Mouse (Mus musculus) C2C12 (cell line): ENCODE measurements around the gene Vac14.

Experiments
- CTCF ChIP-seq: IDR thresholded peaks from one replicate; pipeline ENCODE4 v1.5.1; 2011; ENCODE audit not compliant: control insufficient read depth, insufficient read depth, insufficient read length
- FOSL1 ChIP-seq: IDR thresholded peaks from one replicate; pipeline ENCODE4 v1.8.0; 2011; ENCODE audit warnings: mild to moderate bottlenecking, low read length; ENCODE audit not compliant: poor library complexity, insufficient read depth, severe bottlenecking
- MAX ChIP-seq: IDR thresholded peaks from one replicate; pipeline ENCODE4 v1.6.1; 2011; ENCODE audit warnings: mild to moderate bottlenecking, control low read depth
- USF1 ChIP-seq: IDR thresholded peaks from one replicate; pipeline ENCODE4 v1.6.1; 2011; ENCODE audit warnings: low read depth, mild to moderate bottlenecking, control low read depth, moderate library complexity

DNA sequence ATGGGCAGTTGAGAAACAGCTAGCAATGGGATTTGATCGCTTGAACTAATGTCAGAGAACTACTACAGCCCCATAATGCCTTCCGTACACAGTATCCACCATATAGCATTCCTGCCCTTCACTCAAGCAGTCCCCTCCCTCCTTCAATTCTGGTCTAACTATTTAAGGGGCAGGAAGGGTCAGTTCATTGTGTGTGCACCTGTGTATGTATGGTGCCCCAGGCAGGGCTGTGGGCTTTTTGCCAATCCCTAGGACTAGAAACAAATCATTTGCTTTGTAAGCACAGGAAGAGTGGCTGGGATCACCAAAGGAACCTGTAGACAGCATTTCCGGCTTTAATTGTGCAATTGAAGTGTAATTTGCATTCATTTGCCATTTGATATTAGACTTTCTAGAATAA is 46.6 kb downstream of the Vac14 start:
- TF ChIP-seq CTCF (no peak), MAX (no peak), USF1 (no peak), FOSL1 (no peak)
